Mouse (Mus musculus): ENCODE measurements around the gene Il17rc.

Gene Il17rc

DNA sequence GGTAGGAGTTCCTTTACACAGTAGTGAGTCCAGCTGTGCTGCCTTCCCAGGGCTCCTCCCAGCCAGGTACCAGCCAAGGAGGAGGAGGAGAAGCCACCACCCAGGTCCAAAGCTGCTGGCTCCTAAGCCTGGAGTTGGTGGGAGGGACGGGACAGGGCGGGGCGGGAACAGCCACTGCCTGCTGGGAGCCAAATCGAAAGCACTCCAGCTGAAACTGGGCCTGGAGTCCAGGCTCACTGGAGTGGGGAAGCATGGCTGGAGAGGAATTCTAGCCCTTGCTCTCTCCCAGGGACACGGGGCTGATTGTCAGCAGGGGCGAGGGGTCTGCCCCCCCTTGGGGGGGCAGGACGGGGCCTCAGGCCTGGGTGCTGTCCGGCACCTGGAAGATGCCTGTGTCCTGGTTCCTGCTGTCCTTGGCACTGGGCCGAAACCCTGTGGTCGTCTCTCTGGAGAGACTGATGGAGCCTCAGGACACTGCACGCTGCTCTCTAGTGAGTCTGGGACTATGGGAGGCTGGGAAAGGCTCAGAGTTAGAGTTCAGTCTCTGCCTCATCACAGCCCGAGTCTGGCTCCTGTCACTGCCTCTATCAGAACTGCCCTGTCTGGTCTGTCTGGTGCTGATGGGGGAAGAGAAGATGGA is at the start of gene Il17rc:
Gene Il17rc, plus strand, starts transcription at position 131 of the 640 bp plus-strand sequence.
- no peak for DNase-seq (ENCODE audit: low spot score in 2 of 2)

DNA sequence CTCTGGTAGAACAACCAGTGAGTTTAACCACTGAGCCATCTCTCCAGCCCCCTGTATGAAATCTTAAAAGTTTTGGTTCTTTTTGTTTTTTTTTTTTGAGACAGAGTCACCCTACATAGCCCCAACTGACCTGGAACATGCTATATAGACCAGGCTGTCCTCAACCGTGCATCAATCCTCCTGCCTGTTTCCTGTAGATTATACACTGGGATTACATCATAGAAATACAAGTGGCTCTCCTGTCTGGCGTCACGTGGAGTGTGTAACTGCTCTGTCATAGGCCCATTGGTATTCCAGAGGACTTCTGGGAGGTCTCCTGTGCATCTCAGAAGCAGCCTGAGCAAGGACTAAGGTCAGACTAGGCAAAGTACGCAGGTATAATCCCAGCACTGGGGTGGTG is 48.2 kb upstream of the Il17rc start:
- no peak for DNase-seq (ENCODE audit: low spot score in 2 of 2)

DNA sequence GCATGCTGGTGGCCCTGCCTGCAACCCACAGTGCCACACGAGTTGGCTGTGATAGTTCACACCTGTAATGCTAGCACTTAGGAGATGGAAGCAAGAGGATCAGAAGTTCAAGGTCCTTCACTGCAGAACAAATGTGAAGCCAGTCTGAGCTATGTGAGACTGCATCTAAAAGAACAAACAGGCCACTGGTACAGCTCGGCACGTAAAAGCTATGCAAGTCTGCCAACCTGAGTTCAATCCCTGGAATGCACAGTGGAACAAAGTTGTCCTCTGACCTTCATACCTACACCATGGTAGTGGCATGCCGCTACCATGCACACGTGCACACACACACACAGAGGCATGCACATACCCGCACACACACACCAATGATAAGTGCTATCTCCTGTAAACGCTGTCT is 47.0 kb upstream of the Il17rc start:
- no peak for DNase-seq (ENCODE audit: low spot score in 2 of 2)

DNA sequence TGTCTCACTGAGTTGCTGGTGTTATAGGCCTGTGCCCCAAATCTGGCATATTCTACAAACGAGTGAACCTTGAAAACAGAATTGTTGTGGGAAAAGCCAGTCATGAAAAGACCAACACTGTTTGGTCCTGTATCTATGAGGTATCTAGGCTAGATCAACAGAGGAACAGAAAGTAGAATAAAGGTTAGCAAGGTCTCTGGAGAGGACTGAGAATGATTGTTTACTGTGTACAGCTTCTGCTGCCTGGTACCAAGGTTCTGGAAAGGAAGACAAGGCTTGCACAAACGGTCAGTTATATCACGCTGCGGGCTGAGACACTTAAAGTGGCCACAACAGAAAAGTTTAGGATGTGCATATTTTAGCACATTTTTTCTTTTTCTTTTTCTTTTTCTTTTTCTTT is 44.5 kb upstream of the Il17rc start:
- no peak for DNase-seq (ENCODE audit: low spot score in 2 of 2)

DNA sequence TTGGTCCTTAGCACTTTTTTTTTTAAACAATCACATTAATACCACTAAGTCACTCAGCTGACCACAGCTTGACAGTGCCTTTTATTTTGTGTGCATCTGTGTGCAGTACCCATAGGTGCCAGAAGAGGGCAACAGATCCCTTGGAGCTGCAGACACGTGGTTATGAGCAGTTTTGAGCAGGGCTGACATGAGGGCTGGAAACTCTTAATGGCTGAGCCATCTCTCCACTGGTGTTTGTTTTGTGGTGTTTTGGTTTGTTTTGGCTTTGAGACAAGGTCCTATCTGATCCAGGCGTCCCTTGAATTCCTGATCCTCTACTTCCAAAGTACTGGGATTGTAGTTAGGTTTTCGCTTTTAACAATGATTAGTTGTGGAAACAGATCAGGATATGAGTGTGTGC is 43.8 kb upstream of the Il17rc start:
- DNase-seq (ENCODE audit: low spot score in 2 of 2) = peak; percentile 59 to 82

DNA sequence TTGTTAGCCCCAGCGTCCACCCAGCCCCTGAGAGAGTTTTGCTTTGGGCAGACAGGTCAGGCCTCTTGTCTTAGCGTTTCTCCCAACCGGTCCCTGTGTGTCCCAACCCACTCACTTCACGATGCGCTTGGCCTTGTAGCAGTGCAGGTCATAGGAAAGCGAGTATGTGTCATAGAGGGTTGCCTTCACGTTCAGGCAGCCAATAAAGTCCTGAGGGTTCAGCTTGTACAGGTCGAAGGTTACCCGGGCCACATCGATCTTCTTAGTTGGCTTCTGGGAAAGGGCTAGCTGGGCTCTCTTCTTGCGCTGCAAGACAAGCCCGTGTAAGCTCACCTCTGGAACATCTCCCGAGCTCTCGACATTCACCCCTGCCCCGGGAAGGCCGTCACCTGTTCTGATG is 43.2 kb upstream of the Il17rc start:
- DNase-seq (ENCODE audit: low spot score in 2 of 2) = no peak

DNA sequence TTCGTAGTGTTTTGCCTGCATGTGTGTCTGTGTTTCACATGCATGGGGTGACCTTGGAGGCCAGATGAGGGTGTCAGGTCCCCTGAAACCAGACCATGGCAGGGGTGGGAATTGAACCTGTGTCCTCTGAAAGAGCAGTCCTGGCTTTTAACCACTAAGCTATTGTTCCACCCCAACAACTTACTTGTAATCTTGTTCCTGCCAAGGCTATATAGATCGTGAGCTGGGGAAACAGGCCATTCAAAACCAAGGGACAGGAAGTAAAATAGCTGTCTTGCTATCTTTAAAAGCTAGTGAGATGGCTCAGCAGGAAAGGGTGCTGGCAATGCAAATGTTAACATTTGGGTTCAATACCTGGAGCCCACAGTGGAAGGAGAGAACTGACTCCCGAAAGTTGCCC is 41.3 kb upstream of the Il17rc start:
- no peak for DNase-seq (ENCODE audit: low spot score in 2 of 2)

DNA sequence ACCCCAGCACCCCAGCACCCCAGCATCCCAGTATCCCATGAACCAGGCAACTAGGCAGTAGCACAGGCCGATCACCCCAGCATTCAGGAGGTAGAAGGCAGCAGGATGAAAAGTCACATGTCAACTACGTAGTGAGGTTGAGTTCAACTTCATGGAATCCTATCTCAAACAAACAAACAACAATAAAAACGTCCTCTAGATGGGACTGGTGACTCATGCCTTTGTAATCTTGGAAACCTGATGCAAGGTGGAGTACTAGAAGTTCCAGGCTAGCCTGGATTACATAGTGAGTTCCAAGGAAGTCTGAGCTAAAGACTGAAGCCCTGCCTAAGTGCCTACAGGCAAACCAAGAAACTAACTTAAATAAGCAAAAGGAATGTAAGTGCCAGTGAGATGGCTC is 40.4 kb upstream of the Il17rc start:
- no peak for DNase-seq (ENCODE audit: low spot score in 2 of 2)

DNA sequence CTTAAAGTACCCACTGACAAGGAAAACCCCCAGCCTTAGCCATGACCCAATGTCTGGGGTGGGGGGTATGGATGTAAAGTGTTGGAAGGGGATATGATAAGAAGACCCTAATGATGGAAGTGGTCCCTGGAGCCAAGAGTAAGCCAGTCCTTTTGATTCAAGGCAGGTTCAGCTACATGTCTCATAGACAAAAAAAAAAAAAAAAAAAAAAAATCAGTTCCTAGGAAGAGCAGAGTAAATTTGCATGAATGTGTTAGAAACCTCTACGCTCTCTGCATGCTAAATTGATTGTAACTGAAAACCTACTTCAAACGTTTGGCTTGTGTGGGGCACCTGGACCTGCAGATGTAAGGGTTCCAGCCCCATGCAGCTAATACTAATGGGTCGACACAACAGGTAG is 39.4 kb upstream of the Il17rc start:
- no peak for DNase-seq (ENCODE audit: low spot score in 2 of 2)

DNA sequence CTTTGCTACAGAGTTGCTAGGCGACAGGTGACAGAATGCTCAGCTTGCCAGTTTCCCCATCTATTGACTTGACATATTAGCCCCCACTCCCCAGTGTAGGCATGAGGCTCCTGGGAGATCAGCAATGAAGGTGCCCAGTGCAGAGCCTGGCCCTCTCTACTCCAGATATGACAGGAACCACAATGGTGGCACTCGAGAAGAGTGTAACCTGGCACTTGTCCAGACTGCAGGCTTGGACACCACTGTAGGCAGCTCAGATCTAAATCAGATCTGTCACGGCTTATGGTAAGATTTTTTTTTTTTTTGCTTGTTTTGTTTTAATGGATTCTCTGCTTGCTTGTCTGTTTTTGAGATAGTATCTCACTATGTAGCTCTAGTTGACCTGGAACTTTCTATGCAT is 37.6 kb upstream of the Il17rc start:
- DNase-seq (ENCODE audit: low spot score in 2 of 2) = no peak

DNA sequence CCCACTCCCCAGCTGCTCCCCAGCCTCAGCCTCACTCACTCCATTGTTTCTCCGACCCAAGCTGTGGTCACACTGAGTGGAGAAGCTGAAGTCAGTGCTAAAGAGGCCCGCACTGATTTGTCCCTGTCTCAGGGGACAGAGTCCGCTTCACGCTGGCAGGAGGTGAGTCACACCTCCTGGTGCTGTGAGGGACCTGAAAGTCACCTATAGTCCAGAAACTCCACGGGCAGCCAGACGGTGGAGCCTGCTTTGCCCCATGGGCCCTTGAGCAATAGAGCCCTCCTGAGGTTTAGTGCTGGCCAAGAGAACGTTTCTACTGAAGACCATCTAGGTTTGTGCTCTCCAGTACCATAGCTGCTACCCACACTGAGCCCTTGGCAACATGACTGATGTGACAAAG is 36.5 kb upstream of the Il17rc start:
- DNase-seq (ENCODE audit: low spot score in 2 of 2) = no peak

DNA sequence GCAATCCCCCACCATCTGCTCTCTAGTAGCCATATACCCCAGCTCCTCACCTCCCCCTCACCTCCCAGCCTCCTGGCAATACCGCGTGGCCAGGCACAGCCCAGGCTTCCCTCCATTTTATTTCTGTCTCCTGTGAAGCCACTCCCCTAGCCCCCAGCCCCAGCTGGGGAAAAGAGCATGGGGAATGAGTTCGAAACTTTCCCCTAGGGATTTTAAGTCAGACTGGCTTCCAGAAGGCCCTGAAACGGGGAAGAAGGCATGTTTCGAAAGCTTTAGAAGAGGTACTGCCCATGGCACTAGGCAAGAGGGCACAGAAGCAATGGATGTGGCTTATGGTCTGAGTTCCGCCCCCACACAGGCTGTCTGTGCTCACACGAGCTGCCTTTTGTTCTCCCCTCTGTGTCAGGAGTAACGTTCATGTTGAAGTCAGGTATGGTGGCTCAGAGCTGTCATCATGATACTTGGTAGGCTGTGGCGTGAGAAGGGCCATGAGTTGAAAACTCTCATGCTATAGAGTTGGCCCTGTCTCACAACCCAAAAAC is 35.5 kb upstream of the Il17rc start, which contains the start of gene Cidec:
Gene Cidec, minus strand, starts transcription at position 97 of the 542 bp plus-strand sequence.
- DNase-seq (ENCODE audit: low spot score in 2 of 2) = no peak

DNA sequence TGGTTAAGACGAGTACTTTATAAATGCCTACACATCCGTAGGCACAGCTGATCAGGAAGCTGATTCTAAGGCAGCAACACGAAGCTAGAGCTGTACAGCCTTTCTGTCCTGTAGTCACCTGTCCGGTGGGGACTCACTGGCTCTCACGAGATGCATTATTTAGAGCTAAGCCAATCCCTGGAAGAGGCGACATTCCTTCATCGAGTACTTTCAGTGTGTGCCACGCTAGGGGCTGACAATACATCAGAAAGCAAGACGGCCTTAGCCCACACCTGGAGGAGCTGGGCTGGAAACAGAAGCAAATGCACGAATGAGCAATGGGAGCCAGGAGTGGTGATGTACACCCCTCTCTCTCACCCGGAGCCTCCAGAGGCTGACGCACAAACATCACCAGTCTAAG is 34.1 kb upstream of the Il17rc start:
- no peak for DNase-seq (ENCODE audit: low spot score in 2 of 2)

DNA sequence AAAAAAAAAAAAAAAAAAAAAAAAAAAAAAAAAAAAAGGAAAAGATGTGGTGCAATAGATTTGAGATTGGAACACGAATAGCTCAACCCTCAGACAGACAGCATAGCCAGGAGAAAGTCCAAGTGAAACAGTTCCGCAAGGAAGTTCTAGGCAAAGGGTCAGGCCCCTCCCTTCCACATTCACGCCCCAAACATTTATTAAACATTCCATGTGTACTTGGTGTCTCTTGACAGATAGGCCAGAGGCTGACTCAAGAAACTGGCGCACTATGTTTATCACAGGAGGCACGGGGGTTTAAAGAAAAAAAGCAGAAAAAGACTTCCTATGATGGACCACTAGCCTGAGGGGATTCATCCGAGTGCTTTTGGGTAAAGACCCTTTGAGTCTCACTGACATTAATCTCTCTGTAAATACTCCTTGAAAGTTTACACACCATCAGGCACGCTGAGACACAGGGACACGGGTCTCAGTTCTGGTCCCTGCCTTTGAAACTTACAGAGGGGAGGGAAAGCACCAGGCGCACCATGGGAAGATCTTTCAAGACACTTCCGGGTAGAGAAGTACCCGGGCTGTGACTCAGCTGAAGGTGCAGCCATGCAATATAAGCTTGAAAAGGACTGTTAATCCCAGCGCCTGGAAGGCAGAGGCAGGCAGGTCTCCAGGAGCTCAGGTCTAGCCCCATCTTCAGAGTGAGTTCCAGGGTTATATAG is 32.4 kb upstream of the Il17rc start:
- no peak for DNase-seq (ENCODE audit: low spot score in 2 of 2)

DNA sequence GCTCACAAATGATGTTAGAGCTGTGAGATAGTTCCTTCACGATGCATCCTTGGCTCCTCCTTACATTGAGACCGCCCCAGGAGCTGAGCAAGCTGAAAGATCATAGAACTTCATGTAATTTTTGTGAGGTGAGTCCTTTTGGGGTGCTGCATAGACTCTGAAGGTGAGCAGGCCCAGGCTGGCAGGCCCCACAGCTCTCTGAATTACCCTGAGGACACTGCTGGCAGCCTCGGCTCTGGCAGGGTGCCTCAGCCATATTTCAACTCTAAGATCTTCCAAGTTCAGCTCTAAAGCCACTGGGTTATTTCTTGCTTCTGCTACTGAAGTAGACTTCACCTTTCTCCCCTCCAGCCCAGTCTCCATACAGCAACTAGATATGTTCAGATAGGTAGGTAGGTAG is 30.5 kb upstream of the Il17rc start:
- DNase-seq (ENCODE audit: low spot score in 2 of 2) = no peak

DNA sequence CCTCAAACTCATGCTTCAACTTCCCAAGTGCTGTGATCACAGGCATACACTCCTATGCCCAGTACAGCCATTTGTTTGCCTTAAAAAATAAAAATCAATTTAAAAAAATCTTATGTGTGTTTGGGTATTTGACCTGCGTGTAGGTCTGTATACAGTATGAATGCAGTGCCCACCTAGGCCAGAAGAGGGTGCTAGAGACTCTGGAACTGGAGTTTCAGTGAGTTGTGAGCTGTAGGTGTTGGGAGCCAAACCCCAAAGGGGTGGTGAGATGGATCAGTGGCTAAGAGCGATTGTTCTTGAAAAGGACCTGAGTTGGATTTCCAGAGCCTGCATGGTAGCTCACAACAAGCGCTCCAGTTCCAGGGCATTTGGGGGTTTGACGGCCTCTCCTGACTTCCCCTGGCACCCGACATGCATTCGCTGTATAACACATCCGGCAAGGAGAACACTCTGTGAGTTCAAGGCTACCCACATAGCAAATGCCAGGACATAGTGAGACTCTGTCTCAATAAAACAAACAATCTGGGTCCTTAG is 30.0 kb upstream of the Il17rc start:
- DNase-seq (ENCODE audit: low spot score in 2 of 2) = peak; percentile 77 to 88

DNA sequence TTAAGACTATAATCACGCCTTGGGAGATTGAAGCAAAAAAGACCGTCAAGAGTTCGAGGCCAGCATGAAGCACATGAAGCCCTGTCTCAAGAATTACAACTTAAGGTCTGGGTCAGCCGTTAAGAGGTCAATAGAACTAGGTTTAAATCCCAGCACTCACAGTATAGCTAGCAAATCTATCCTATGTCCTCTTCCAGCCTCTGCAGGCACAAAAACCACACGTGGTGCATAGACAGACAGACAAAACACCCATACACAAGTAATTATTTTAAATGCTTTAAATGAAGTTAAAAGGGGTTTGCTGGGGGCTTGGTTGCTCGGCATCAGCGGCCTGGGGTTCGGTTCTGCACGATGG is 29.2 kb upstream of the Il17rc start:
- no peak for DNase-seq (ENCODE audit: low spot score in 2 of 2)

DNA sequence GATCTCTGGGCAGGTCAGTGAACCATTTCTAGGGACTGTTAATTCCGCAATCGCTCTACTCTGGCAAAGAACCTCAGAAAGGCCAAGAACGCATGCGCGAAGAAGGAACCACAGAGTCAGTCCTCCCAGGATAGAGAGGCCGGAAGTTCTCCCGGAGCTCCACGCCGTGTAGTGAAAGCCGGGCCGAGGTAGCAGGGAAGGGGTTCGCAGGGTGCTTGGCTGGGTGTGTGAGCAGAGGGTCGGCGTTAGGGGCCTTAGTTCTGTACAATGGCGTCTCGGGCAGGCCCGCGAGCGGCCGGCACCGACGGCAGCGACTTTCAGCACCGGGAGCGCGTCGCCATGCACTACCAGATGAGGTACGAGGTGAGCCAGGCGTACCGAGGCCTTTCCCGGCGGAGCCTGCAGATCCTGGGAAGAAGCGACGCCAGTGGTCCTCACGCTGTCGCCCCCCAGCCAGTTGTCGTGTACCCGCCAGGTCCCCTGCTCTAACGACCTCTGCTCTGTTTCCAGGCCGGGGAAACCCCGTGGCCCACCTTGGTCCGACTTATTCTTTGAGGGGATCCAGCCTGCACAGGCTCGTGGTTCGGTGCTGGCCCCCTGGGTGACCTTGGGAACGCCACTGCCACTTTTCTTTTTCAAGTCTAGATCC is 28.7 kb upstream of the Il17rc start, which contains the start of gene Jagn1:
Gene Jagn1, plus strand, starts transcription at position 128 of the 649 bp plus-strand sequence.
- DNase-seq (ENCODE audit: low spot score in 2 of 2) = peak; percentile 91 to 96

DNA sequence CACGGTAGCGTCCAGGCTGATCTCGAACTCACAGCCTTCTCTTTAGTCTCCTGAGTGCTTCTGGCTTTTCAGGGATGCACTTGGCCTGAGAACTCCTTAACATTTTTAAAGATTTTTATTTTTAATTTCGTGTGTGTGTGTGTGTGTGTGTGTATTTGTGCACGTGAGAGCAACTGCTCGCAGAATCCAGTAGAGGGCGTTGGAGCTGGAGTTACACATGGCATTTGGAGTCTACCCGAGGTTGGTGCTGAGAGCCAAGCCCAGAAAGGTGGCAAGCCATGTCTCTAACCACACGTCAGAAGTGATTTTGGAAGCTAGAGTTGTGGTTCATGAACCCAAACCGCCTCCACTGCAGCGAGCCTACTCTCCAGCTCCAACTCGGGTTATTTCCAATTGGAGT is 28.1 kb upstream of the Il17rc start:
- DNase-seq (ENCODE audit: low spot score in 2 of 2) = no peak

DNA sequence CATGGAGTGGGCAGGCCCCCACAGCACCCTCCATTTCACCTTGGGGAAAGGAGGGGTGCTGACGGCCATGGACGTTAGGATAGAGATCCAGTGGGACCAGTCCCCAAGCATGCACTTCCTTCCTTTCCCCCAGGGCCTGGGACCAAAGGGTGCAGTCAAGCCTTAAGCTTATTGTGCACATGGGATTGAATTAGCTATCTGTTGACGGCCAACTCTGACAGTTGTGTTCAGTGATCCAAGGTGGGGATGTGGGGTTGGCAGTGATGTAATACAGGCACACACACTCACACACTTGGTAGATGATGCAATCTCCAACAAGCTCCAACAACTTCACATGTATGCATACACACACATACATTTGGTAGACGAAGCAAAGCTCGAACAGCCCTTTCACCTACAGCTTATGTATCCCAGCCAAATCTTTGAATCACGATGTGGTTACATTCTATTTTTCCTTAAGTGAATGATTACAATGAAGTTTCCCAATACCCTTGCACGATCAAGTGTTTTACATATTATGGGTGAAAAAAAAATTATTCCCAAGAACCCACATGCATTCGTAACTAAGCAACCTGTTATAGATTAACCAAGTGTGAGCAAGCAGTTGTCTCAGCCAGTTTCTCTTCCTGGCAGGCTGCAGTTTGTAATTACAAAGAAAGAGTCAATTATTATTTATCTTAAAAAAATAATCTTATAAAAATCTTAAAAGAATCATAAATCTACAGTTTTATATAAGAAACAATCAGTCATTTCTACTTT is 26.8 kb upstream of the Il17rc start:
- DNase-seq (ENCODE audit: low spot score in 2 of 2) = no peak

DNA sequence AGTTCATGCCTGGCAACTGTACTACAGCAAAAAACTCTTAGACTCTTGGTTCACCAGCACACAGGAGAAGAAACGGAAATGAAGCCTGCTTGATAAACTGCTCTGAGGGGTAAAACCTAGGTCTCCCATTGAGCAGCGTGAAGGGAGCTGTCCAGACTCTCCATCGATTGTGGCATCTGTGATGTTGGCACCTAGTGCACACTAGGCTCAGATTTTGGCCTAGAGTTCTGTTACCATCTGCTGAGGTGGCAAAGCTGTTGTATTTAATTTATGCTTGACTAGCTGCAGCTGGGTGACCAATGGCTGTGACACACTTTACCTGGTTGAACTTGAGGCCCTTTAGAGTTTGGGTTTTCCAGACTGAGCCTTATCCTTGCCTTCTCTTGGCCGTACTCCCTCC is 23.6 kb upstream of the Il17rc start:
- no peak for DNase-seq (ENCODE audit: low spot score in 2 of 2)

DNA sequence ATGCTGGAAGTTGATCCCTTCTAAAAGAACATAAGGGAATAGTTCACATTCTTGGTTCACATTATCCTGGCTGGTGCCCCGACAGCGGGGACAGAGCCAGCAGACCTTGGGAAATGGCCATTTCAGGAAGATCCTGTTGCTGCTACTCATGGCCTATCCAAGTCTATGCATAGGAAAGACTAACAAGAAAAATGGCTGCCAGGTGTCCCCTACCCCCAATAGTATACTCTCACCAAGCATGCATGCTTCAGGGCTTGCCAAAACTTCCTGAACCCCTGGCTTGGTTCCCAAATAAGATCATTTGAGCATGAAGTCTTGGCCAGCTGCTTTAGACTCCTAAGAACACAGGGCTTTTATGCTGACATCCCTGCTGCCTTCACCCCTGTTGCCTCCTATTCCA is 19.4 kb upstream of the Il17rc start:
- DNase-seq (ENCODE audit: low spot score in 2 of 2) = no peak

Measured in spleen, postnatal 4 days (tissue).